Mouse (Mus musculus): ENCODE data around the gene Rora. TPM values are rescaled to one million over a fixed set of nuclear protein-coding genes. Genes with fewer than 3 reads are reported as not detected.

Rora gene
- polyA plus RNA-seq, 1 experiment = 0.06 TPM

GRCm38 (mm10) chr9:68891431-68891830 lies 237.8 kb downstream of the Rora start:
- no peaks in the 10 kb centered on the region for H3K36me3 ChIP-seq (ENCODE audit: control insufficient read depth, insufficient read depth)
- H3K79me2 ChIP-seq (ENCODE audit: control insufficient read depth, insufficient read depth) = no peaks in the 10 kb centered on the region
- H3K27me3 ChIP-seq (ENCODE audit: control insufficient read depth, insufficient read depth, insufficient read length) = no peaks in the 10 kb centered on the region
- no peak overlapping the region for H3K4me3 ChIP-seq (ENCODE audit: insufficient read depth, poor library complexity, severe bottlenecking)
- TF ChIP-seq CTCF (IDR thresholded peaks at IDR 0.05; ENCODE audit: control insufficient read depth, insufficient read depth, insufficient read length) (no peak), FOSL1 (IDR thresholded peaks at IDR 0.05; ENCODE audit: insufficient read depth, low read length, poor library complexity, severe bottlenecking) (no peak), CEBPB (IDR thresholded peaks at IDR 0.05; ENCODE audit: low read depth) (no peak), MYOD1 (IDR thresholded peaks at IDR 0.05; ENCODE audit: control insufficient read depth, insufficient read length, low read depth) (no peak), MAX (IDR thresholded peaks at IDR 0.05) (no peak)
- no peaks in the 10 kb centered on the region for H3K79me3 ChIP-seq (ENCODE audit: low read depth)
- no peak overlapping the region for H3ac ChIP-seq (ENCODE audit: control insufficient read depth, insufficient read length, low read depth)

DNA sequence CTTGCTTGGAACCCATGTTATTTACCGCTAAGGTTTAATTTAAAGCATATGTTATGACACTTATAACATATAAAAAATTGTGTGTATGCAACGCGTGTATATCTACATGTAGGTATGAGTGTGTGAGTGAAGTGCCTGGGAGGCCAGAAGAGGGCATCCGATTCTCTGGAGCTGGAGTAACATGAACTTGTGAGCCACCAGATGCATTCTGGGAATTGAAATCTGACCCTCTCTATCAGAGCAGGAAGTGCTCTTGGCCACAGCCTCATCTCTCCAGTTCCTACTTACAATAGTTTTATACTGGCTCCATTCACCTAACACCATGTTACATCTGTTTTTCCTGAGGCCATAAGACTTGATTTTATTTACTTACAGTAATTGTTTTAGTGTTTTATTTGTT lies 238.8 kb downstream of the Rora start:
- Histone ChIP-seq H3K79me3 (ENCODE audit: low read depth) (no peaks in the 10 kb centered on the region), H3K79me2 (ENCODE audit: control insufficient read depth, insufficient read depth) (no peaks in the 10 kb centered on the region), H3K27me3 (ENCODE audit: control insufficient read depth, insufficient read depth, insufficient read length) (no peaks in the 10 kb centered on the region), H3K36me3 (ENCODE audit: control insufficient read depth, insufficient read depth) (no peaks in the 10 kb centered on the region), H3ac (ENCODE audit: control insufficient read depth, insufficient read length, low read depth) (no peak overlapping the region), H3K4me3 (ENCODE audit: insufficient read depth, poor library complexity, severe bottlenecking) (no peak overlapping the region)
- TF ChIP-seq MAX (IDR thresholded peaks at IDR 0.05) = no peak
- TF ChIP-seq FOSL1 (IDR thresholded peaks at IDR 0.05; ENCODE audit: insufficient read depth, low read length, poor library complexity, severe bottlenecking) = no peak
- no peak for TF ChIP-seq MYOG (IDR thresholded peaks at IDR 0.05; ENCODE audit: control insufficient read depth, extremely low read depth, insufficient read length)
- TF ChIP-seq MYOD1 (IDR thresholded peaks at IDR 0.05; ENCODE audit: control insufficient read depth, insufficient read length, low read depth) = no peak
- no peak for TF ChIP-seq CTCF (IDR thresholded peaks at IDR 0.05; ENCODE audit: control insufficient read depth, insufficient read depth, insufficient read length)

- no peaks in the 10 kb centered on the region for H3K27me3 ChIP-seq (ENCODE audit: control insufficient read depth, insufficient read depth, insufficient read length)
- TF ChIP-seq CTCF (IDR thresholded peaks at IDR 0.05; ENCODE audit: control insufficient read depth, insufficient read depth, insufficient read length) (no peak), FOSL1 (IDR thresholded peaks at IDR 0.05; ENCODE audit: insufficient read depth, low read length, poor library complexity, severe bottlenecking) (no peak), MYOD1 (IDR thresholded peaks at IDR 0.05; ENCODE audit: control insufficient read depth, insufficient read length, low read depth) (no peak), MAX (IDR thresholded peaks at IDR 0.05) (no peak), CEBPB (IDR thresholded peaks at IDR 0.05; ENCODE audit: low read depth) (no peak), MYOG (IDR thresholded peaks at IDR 0.05; ENCODE audit: control insufficient read depth, extremely low read depth, insufficient read length) (no peak), USF1 (IDR thresholded peaks at IDR 0.05; ENCODE audit: low read depth) (no peak)
- no peak overlapping the region for H3K4me3 ChIP-seq (ENCODE audit: insufficient read depth, poor library complexity, severe bottlenecking)
- H3K36me3 ChIP-seq (ENCODE audit: control insufficient read depth, insufficient read depth) = no peaks in the 10 kb centered on the region
- H3K79me2 ChIP-seq (ENCODE audit: control insufficient read depth, insufficient read depth) = no peaks in the 10 kb centered on the region
- no peaks in the 10 kb centered on the region for H3K79me3 ChIP-seq (ENCODE audit: low read depth)
- H3ac ChIP-seq (ENCODE audit: control insufficient read depth, insufficient read length, low read depth) = no peak overlapping the region
Observed at GRCm38 (mm10) chr9:68892859-68893258, 239.3 kb downstream of the Rora start.

- no peak overlapping the region for H3K4me3 ChIP-seq (ENCODE audit: insufficient read depth, poor library complexity, severe bottlenecking)
- no peaks in the 10 kb centered on the region for H3K27me3 ChIP-seq (ENCODE audit: control insufficient read depth, insufficient read depth, insufficient read length)
- H3ac ChIP-seq (ENCODE audit: control insufficient read depth, insufficient read length, low read depth) = no peak overlapping the region
- no peaks in the 10 kb centered on the region for H3K36me3 ChIP-seq (ENCODE audit: control insufficient read depth, insufficient read depth)
- no peaks in the 10 kb centered on the region for H3K79me3 ChIP-seq (ENCODE audit: low read depth)
- H3K79me2 ChIP-seq (ENCODE audit: control insufficient read depth, insufficient read depth) = no peaks in the 10 kb centered on the region
- TF ChIP-seq FOSL1 (IDR thresholded peaks at IDR 0.05; ENCODE audit: insufficient read depth, low read length, poor library complexity, severe bottlenecking) (no peak), CTCF (IDR thresholded peaks at IDR 0.05; ENCODE audit: control insufficient read depth, insufficient read depth, insufficient read length) (no peak), MAX (IDR thresholded peaks at IDR 0.05) (no peak), MYOG (IDR thresholded peaks at IDR 0.05; ENCODE audit: control insufficient read depth, extremely low read depth, insufficient read length) (no peak), USF1 (IDR thresholded peaks at IDR 0.05; ENCODE audit: low read depth) (no peak), MYOD1 (IDR thresholded peaks at IDR 0.05; ENCODE audit: control insufficient read depth, insufficient read length, low read depth) (no peak), CEBPB (IDR thresholded peaks at IDR 0.05; ENCODE audit: low read depth) (no peak)
Observed at GRCm38 (mm10) chr9:68898286-68898685, 244.7 kb downstream of the Rora start.

DNA sequence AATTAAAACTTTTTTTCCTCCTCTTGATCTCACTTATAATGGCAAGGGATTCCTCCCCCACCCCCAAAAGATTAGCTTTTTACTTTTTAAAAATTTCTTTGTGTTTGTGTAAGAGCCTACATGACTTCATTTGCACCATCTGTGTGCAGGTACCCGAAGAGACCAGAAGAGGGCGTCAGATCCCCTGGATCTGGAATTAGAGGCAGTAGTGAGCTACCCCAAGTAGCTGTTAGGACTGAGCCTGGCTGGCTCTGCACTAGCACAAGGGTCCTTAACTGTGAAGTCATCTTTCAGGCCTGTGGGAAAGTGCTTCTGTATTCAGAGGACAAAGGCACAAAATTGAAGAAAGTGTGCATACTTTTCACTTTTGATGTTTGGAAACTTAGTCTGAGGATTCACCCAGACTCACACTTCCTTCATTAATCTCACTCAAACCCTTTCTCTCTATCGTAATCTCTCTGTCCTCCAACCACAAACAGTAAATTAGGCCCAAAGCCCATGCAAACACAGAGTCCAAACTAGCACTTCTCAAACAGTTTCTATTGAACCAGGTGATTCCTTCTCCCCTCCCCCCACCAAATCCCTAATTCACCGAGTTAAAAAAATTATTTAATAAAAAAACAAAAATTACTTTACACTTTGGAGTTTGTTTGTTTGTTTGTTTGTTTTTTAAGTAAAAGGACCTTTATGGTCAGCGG lies 246.1 kb downstream of the Rora start:
- H3ac ChIP-seq (ENCODE audit: control insufficient read depth, insufficient read length, low read depth) = no peak overlapping the region
- no peak overlapping the region for H3K4me3 ChIP-seq (ENCODE audit: insufficient read depth, poor library complexity, severe bottlenecking)
- H3K36me3 ChIP-seq (ENCODE audit: control insufficient read depth, insufficient read depth) = no peaks in the 10 kb centered on the region
- no peaks in the 10 kb centered on the region for H3K27me3 ChIP-seq (ENCODE audit: control insufficient read depth, insufficient read depth, insufficient read length)
- no peaks in the 10 kb centered on the region for H3K79me3 ChIP-seq (ENCODE audit: low read depth)
- no peak for TF ChIP-seq CTCF (IDR thresholded peaks at IDR 0.05; ENCODE audit: control insufficient read depth, insufficient read depth, insufficient read length)
- TF ChIP-seq MYOD1 (IDR thresholded peaks at IDR 0.05; ENCODE audit: control insufficient read depth, insufficient read length, low read depth) = no peak
- no peak for TF ChIP-seq MYOG (IDR thresholded peaks at IDR 0.05; ENCODE audit: control insufficient read depth, extremely low read depth, insufficient read length)
- no peaks in the 10 kb centered on the region for H3K79me2 ChIP-seq (ENCODE audit: control insufficient read depth, insufficient read depth)

- Histone ChIP-seq H3K4me3 (ENCODE audit: insufficient read depth, poor library complexity, severe bottlenecking) (no peak overlapping the region), H3K36me3 (ENCODE audit: control insufficient read depth, insufficient read depth) (no peaks in the 10 kb centered on the region), H3K79me3 (ENCODE audit: low read depth) (no peaks in the 10 kb centered on the region), H3ac (ENCODE audit: control insufficient read depth, insufficient read length, low read depth) (no peak overlapping the region), H3K27me3 (ENCODE audit: control insufficient read depth, insufficient read depth, insufficient read length) (no peaks in the 10 kb centered on the region), H3K79me2 (ENCODE audit: control insufficient read depth, insufficient read depth) (no peaks in the 10 kb centered on the region)
- TF ChIP-seq MYOG (IDR thresholded peaks at IDR 0.05; ENCODE audit: control insufficient read depth, extremely low read depth, insufficient read length) = no peak
- no peak for TF ChIP-seq CTCF (IDR thresholded peaks at IDR 0.05; ENCODE audit: control insufficient read depth, insufficient read depth, insufficient read length)
- TF ChIP-seq USF1 (IDR thresholded peaks at IDR 0.05; ENCODE audit: low read depth) = no peak
- TF ChIP-seq FOSL1 (IDR thresholded peaks at IDR 0.05; ENCODE audit: insufficient read depth, low read length, poor library complexity, severe bottlenecking) = no peak
- TF ChIP-seq CEBPB (IDR thresholded peaks at IDR 0.05; ENCODE audit: low read depth) = no peak
- no peak for TF ChIP-seq MAX (IDR thresholded peaks at IDR 0.05)
- no peak for TF ChIP-seq MYOD1 (IDR thresholded peaks at IDR 0.05; ENCODE audit: control insufficient read depth, insufficient read length, low read depth)
Observed at GRCm38 (mm10) chr9:68906361-68906883, 252.8 kb downstream of the Rora start.
